Mouse (Mus musculus): Measurements from ENCODE around the gene Gramd4. TPM values are rescaled to one million over a fixed set of nuclear protein-coding genes. Genes with fewer than 3 reads are reported as not detected.

Gramd4 gene
- total and polyA plus RNA-seq, 3 experiments, result 25.3 to 31.5 (median 27.6) TPM

- 38% methylated on average over 4 of the region's 4 CpGs for WGBS
- peaks cover 1% of the 10 kb centered on the region for H3K79me2 ChIP-seq (replicated peaks; ENCODE audit: control insufficient read depth, insufficient read depth, low read length)
- intact Hi-C loops (cut with DNase I), result loop anchor here (1.0 to 2.0 kb wide), 2 partner anchors 21 to 26 kb away; no protein-coding TSS in a partner anchor
- no peaks in the 10 kb centered on the region for H3K27me3 ChIP-seq (ENCODE audit: control insufficient read depth, insufficient read depth, low read length)
- H3K27ac ChIP-seq, result peak overlapping the region; percentile 72
- H3K4me3 ChIP-seq, result no peak overlapping the region
- peaks cover 50% of the 10 kb centered on the region for H3K4me1 ChIP-seq (ENCODE audit: control insufficient read depth, insufficient read depth, low read length)
- peak; percentile 56 to 71 for DNase-seq
- no peaks in the 10 kb centered on the region for H3K36me3 ChIP-seq (ENCODE audit: control insufficient read depth, insufficient read depth, low read length)
- TF ChIP-seq POLR2A (IDR thresholded peaks at IDR 0.05; ENCODE audit: insufficient read depth, low read depth, low read length) (no peak), EP300 (IDR thresholded peaks at IDR 0.05; ENCODE audit: insufficient read depth, low read depth, low read length) (no peak), CTCF (IDR thresholded peaks at IDR 0.05) (no peak)
- no peak overlapping the region; the same call in 1 of the 2 replicates for H3K9ac ChIP-seq (ENCODE audit: low read depth, low read length)
These were observed 22.4 kb downstream of the Gramd4 start for GRCm38 (mm10) chr15:86079876-86080275.

DNA sequence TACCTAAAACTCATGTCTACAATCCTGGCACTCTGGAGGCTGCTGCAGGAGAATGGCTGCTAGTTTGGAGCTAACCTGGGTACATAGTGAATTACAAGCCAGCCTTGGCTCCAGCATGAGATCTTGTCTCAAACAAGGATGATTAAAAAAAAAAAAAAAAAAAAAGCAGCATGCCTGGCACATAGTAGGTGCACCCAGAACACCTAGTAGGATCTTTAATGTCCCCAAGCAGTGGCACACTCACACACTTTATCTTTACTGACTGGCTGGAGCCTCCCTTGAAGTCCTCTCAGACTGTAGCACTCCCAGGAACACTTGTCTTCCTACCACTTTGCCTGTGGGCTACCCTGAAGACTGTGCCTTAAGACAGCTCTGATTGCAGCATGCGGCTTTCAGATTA lies 22.9 kb downstream of the Gramd4 start:
- Histone ChIP-seq H3K4me1 (ENCODE audit: control insufficient read depth, insufficient read depth, low read length) (peaks cover 52% of the 10 kb centered on the region), H3K79me2 (replicated peaks; ENCODE audit: control insufficient read depth, insufficient read depth, low read length) (peaks cover 1% of the 10 kb centered on the region), H3K36me3 (ENCODE audit: control insufficient read depth, insufficient read depth, low read length) (no peaks in the 10 kb centered on the region), H3K27me3 (ENCODE audit: control insufficient read depth, insufficient read depth, low read length) (no peaks in the 10 kb centered on the region), H3K9ac (ENCODE audit: low read depth, low read length) (no peak overlapping the region), H3K27ac (peak overlapping the region; percentile 72), H3K4me3 (no peak overlapping the region)
- 95% methylated on average over 1 of the region's 1 CpGs for WGBS
- TF ChIP-seq POLR2A (IDR thresholded peaks at IDR 0.05; ENCODE audit: insufficient read depth, low read depth, low read length) (no peak), EP300 (IDR thresholded peaks at IDR 0.05; ENCODE audit: insufficient read depth, low read depth, low read length) (no peak), CTCF (IDR thresholded peaks at IDR 0.05) (no peak)
- DNase-seq, result no peak
- intact Hi-C loops (cut with DNase I), result loop anchor here (1.0 kb wide), 1 partner anchor 26 kb away; no protein-coding TSS in a partner anchor

DNA sequence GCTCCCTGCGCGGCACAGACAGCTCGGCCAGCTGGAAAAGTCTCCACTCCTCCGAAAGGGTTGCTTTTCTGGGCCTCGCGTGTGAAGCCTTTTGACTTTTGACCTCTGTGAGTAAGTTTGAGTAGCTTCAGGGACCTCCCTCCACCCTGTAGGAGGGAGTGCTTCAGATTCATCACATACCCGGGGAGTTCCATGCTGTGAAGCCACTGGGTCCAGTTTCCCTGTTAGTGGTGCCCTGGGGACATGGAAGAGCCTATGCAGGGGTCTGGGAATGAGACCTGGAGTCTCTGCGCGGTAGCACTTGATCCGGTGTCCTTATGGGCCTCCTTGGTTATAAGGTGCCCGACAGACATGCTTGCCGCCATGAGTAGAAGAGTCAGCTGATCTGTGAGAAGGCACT lies 24.2 kb downstream of the Gramd4 start:
- Histone ChIP-seq H3K4me3 (no peak overlapping the region), H3K27ac (no peak overlapping the region), H3K4me1 (ENCODE audit: control insufficient read depth, insufficient read depth, low read length) (peaks cover 51% of the 10 kb centered on the region), H3K79me2 (replicated peaks; ENCODE audit: control insufficient read depth, insufficient read depth, low read length) (no peaks in the 10 kb centered on the region; the same call in none of the 2 replicates), H3K9ac (ENCODE audit: low read depth, low read length) (no peak overlapping the region), H3K36me3 (ENCODE audit: control insufficient read depth, insufficient read depth, low read length) (no peaks in the 10 kb centered on the region), H3K27me3 (ENCODE audit: control insufficient read depth, insufficient read depth, low read length) (no peaks in the 10 kb centered on the region)
- WGBS, result 75% methylated on average over 12 of the region's 12 CpGs
- TF ChIP-seq CTCF (IDR thresholded peaks at IDR 0.05) (no peak), EP300 (IDR thresholded peaks at IDR 0.05; ENCODE audit: insufficient read depth, low read depth, low read length) (no peak), POLR2A (IDR thresholded peaks at IDR 0.05; ENCODE audit: insufficient read depth, low read depth, low read length) (no peak)
- intact Hi-C loops (cut with DNase I), result no loop called here
- no peak for DNase-seq

DNA sequence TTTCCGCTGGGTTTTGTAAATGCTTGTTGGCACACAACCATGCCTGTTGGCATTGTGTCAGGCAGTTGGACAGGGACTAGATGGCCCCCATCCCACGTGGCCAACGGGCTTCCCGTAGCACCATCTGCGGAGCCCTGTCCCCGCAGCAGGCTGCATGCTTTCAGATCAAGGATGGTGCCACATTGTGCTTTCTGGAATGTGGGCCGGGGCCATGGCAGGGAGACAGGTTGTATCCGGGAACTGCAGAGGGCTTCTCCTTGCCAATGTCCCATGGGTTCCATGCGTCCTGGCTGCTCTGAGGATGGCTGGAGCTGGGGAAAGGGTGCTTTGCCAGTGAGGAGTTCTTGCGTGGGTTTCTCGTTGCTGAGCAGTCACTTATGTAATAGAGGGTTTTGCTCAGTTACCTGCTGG lies 25.1 kb downstream of the Gramd4 start:
- Histone ChIP-seq H3K27ac (peak overlapping the region; percentile 7; the same call in 1 of the 2 replicates), H3K27me3 (ENCODE audit: control insufficient read depth, insufficient read depth, low read length) (no peaks in the 10 kb centered on the region), H3K9ac (ENCODE audit: low read depth, low read length) (no peak overlapping the region), H3K4me3 (no peak overlapping the region), H3K36me3 (ENCODE audit: control insufficient read depth, insufficient read depth, low read length) (no peaks in the 10 kb centered on the region), H3K4me1 (ENCODE audit: control insufficient read depth, insufficient read depth, low read length) (peaks cover 52% of the 10 kb centered on the region), H3K79me2 (replicated peaks; ENCODE audit: control insufficient read depth, insufficient read depth, low read length) (no peaks in the 10 kb centered on the region; the same call in 1 of the 2 replicates)
- intact Hi-C loops (cut with DNase I), result no loop called here
- TF ChIP-seq CTCF (IDR thresholded peaks at IDR 0.05) (no peak), EP300 (IDR thresholded peaks at IDR 0.05; ENCODE audit: insufficient read depth, low read depth, low read length) (no peak), POLR2A (IDR thresholded peaks at IDR 0.05; ENCODE audit: insufficient read depth, low read depth, low read length) (no peak)
- 53% methylated on average over 11 of the region's 11 CpGs for WGBS
- no peak for DNase-seq

DNA sequence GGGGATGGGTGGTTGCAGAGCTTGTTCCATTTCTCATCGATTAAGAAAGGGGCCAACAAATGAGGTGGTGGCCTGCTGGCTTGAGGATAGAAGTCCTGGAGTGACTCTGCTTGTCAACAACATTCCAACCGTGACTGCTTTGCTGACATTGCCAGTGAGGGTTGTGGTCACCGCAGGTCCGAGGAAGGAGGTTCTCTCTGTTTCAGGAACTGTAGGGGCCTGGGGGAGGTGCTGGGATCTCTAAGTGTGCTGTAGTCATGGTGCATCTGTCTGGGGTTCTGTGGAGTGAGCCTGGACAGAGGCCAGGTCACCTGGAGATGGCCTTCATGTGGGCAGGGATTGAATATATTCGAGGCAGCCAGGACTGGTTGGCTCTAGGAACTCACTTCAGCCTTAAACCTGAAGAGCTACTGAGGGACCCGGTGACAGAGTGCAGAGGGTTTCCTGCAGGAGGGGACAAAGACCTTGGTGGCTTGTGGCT lies 25.8 kb downstream of the Gramd4 start:
- Histone ChIP-seq H3K4me1 (ENCODE audit: control insufficient read depth, insufficient read depth, low read length) (peaks cover 50% of the 10 kb centered on the region), H3K4me3 (no peak overlapping the region), H3K27me3 (ENCODE audit: control insufficient read depth, insufficient read depth, low read length) (no peaks in the 10 kb centered on the region), H3K27ac (peak overlapping the region; percentile 43), H3K9ac (ENCODE audit: low read depth, low read length) (no peak overlapping the region), H3K79me2 (replicated peaks; ENCODE audit: control insufficient read depth, insufficient read depth, low read length) (no peaks in the 10 kb centered on the region; the same call in 1 of the 2 replicates), H3K36me3 (ENCODE audit: control insufficient read depth, insufficient read depth, low read length) (no peaks in the 10 kb centered on the region)
- WGBS, result 7% methylated on average over 6 of the region's 6 CpGs
- DNase-seq, result no peak
- intact Hi-C loops (cut with DNase I), result no loop called here
- peak; percentile 35; the same call in 1 of the 2 replicates for TF ChIP-seq EP300 (IDR thresholded peaks at IDR 0.05; ENCODE audit: insufficient read depth, low read depth, low read length)
- no peak for TF ChIP-seq CTCF (IDR thresholded peaks at IDR 0.05)
